Mouse (Mus musculus) CD4-positive, CD25-positive, alpha-beta regulatory T cell, adult 4 months (primary cell): Measurements from ENCODE around the gene Ptprt. TPM values are rescaled to one million over a fixed set of nuclear protein-coding genes. Genes with fewer than 3 reads are reported as not detected.

Experiments used
- ATAC-seq: one replicate; pipeline ENCODE4 v1.8.0; 2017
- polyA plus RNA-seq, 2 experiments: library from polyadenylated mRNA; unstranded; fragments of 100-300 nt; shearing (Covaris generic); gene quantifications; one replicate each; pipeline ENCODE4 v1.2.1; 2017

Ptprt gene
- polyA plus RNA-seq, 2 experiments from 2014 or later: not detected

DNA sequence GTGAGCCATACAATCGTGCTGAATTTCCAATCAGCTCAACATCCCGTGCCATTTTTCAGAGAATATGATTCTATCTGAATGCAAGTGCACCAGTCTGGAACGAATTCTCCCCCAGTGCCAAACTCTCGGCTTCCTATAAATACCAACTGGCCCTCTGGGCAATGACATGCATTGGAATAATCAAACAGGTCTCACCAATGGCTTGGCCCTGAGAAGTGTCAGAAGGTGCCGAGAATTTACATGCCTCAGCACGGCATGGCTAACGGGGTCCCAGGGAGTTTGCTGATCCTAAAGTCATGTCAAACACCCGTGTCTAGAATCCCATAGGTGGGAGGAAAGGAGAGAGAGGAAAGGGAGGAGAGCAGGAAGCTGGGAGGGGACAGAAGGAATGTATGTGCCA lies 251.7 kb downstream of the Ptprt start:
- ATAC-seq: no peak

DNA sequence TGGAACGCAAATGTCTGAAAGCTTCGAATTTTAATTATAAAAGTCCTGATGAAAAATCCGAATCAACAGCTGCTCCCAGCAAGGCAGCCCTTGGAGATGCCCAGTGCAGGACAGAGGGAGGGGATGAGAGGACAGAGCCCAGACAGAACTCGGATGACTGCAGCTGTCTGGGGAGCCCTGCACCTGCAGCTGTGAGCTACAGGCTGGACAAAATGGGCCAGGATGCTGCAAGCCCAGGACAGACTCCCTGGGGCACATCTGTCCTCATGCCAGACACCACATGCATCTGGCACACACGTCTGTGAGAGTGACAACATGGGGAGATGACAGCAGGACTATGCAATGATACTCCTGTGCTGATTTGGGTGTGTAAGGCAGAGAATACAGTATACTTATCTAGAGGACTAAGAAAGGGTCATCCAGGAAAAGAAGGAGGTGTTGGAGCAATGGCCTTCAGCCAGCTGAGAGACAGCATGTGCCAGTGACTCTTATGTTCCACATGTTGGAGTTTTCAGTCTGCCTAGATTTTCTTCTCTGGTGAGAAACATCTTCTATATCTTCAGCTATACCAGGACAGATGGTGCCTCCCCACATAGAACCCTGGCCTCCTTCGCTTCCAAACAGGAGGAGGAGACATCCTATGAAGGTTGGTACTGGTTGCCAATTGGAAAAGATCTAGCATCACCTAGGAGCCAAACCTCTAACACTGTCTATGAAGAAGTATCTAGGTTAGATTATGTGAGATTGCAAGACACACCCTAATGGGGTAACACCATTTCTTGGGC lies 259.4 kb downstream of the Ptprt start:
- ATAC-seq: no peak

DNA sequence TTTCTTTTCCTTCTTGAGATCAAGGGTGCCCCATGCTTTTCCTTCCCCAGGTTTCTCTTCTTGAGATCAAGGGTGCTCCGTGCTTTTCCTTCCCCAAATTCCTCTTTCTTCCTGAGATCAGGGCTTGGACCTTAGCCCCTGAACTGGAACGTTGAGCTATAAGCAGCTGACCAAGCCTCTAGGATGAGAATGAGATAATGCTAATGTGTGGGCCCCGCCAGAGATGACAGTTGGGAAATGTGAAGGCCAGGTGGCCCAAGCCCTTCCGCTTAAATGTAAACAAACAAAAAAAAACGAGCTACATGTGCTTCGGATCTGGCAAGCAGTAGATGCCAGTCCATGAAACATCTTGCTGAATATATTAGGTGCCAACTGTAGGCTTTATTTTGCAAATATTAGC lies 266.3 kb downstream of the Ptprt start:
- ATAC-seq: no peak

- ATAC-seq: no peak
Measured at GRCm38 (mm10) chr2:162391834-162392233, 269.1 kb downstream of the Ptprt start.

GRCm38 (mm10) chr2:162377309-162377708 lies 283.6 kb downstream of the Ptprt start:
- ATAC-seq: no peak

DNA sequence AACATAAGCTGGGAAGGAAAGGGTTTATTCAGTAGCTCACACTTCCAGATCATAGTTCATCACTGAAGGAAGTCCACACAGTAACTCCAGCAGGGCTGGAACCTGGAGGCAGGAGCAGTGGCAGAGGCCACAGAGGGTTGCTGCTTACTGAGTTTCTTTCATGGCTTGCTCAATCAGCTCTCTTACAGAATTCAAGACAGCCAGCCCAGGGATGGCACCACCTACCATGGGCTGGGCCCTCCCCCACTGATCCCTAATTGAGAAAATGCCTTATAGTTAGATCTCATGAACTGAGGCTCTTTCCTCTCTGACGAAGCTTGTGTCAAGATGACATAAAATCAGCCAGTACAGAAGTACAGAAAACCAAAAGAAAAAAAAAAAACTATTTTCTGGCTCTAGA lies 311.9 kb downstream of the Ptprt start:
- ATAC-seq: no peak

DNA sequence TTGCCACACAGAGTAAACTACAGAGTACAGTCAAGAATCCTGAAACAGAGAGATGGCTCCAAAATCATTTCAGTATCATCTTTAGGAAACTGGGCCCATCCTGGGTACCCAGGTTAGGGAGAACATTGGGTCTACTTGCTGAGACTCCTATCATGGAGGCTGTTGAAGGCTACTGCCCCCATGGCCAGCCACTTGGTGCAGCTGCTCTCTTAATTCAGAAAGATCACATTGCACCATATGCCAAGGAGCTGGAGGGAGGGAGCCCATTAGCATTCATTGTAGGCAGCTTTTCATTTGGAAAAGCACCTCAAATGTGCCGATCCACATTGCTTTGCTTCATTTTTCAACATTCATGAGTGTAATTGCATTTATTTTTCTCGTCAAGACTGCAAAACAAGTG lies 319.1 kb downstream of the Ptprt start:
- ATAC-seq: no peak

DNA sequence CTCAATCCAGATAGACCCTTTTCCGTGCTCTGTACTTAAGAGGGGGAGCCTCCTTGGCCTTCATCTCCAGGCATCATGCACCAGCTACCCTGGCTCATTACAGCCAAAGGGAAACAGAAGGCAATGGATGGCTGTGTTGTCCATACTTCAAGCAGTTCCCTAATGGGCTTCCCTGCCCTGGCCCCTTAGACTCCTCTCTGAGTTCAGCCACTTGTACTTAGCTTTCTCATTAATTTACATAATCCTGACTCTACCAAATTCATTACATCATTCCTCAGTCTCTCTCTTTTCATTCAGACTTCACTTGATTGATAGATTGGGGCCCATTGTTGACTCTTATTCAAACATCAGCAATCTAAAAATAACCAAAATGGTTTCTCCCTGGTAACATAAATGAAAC lies 320.7 kb downstream of the Ptprt start:
- no peak for ATAC-seq

DNA sequence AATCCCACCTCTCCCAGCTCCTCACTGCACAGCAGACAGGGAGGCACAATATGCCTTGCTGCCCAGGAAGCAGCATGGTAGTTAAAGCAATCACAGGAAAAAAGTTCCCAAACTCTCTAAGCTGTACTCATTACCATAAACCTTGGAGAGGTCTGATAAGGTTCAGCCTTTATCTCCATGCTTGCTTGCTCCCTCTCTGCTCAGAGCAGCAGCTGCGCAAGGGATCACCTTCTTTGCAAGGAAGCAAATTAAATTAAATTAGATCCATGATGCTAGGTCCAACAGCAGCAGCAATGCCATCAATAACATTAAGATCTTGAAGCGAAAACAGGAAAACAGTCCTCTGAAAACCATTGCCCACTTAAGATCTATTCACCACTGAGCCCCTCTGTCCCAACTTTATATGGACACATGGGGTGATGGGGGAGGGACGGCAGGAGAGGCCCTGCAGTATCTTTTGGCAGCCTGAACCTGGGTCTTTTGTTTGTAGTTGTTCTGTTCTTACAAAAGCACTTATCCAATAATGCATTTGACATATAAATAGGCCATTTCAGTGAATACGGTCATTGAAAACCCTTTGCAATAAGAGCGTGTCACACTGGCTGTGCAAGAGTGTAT lies 328.8 kb downstream of the Ptprt start:
- ATAC-seq: no peak

GRCm38 (mm10) chr2:162329430-162329829 lies 331.5 kb downstream of the Ptprt start:
- no peak for ATAC-seq

- no peak for ATAC-seq
Measured at GRCm38 (mm10) chr2:162322411-162322810, 338.5 kb downstream of the Ptprt start.

DNA sequence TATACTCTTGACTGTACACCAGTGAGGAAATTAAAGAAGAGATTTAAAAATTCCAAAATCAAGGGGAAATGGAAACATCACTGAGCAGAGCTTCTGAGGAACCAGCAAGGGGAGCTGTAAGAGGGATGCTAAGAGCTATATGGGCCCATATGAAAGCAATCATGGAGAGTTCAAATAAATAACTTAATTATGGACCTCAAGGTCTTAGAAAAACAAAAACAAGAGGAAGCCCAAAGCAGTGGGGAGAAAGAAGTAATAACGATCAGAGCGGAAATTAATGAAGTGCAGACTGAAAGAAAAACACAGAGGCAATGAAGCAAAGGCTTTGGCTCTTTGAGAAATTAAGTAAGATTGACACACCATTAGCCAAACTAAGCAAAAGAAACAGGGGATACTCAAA lies 353.0 kb downstream of the Ptprt start:
- ATAC-seq: no peak

DNA sequence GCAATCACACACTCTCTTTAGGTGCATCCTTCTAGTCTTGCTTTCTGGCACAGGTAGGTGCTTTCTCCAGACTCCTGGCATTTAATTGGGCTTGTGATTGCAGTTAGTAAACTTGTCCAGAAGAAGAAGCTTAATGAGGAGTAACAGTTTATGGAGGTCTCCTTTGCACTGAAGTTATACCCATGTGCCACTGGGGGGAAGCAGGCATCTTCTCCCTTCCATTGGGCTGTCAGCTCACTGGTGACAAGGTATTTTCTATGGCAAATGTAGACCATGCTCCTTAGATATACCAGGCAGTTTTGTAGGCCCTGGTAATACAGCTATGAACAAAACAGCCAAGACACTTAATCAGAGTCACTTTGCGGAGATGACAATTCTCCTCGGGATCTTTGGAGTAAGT lies 366.9 kb downstream of the Ptprt start:
- ATAC-seq: no peak

DNA sequence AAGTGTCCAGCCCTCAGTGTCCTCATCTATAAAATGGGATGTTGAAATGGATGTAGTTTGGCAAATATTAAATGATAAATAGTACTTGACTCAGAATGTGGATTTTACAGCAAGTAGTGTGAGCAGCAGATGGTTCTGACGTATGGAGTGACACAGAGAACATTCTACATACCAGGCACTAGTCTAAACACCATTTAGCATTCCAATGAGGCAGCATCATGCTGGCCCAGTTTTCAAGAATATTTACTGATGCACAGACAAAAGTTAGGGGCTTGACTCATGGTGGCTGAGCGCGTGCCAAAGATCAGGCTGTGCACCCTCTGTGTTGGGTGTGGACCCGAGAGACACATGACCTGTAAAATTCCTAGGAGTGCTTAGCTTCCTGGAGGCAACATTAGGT lies 378.3 kb downstream of the Ptprt start:
- ATAC-seq: no peak

DNA sequence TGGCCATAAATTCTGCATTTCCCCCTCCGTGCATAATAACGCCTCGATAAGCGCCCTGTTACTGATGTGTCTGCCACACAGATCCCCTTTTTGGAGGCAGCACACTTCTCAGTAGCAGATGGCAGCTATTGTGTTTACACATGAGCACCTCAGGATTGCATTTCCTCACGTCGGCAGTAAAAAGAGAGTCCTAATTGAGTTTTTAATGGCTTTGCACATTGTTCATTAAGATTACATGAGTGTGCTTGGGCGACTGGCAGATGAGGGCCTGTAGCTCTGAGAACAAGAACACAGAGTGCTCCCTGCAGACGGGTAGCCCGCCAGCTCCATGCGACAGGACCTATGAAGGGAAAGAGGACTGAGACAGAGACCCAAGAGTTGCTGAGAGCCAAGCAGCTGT lies 378.8 kb downstream of the Ptprt start:
- ATAC-seq: no peak

GRCm38 (mm10) chr2:162273826-162274225 lies 387.1 kb downstream of the Ptprt start:
- ATAC-seq: no peak

DNA sequence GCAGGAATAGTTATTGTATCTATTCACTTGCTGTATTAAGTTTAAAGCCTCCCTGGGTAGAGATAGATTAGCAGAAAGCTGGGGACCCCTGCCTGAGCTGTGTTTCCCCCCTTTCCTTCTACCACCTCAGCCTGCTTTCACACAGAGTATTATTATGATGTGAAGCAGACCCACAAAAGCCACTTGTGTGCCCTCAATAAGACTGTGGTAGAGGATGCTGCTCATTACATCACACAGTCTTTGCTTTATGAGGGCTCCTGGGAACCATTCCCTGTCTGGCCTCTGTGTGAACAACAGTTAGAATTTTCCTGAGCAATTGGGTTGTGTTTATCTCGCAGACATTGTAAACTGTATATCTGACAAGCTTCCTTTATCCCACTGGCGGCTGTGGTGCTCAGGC lies 409.7 kb downstream of the Ptprt start:
- no peak for ATAC-seq

DNA sequence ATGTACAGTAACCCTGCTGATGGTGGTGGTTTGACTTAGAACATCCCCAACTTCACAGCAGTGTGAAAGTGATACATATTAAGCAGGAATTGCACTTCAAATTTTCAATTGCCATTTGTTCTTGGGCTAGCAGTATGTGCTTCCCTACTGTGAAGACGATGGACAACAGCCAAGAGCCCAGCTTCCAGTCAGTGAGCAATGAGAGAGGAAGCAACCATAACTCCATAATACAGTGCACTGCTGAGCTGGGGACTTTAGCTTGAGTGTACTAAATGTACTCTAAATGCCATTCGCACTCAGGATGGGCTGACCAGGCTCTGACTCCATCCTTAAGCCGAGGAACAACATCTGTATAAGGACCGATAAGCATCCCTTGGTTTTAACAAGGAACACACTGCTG lies 412.7 kb downstream of the Ptprt start:
- ATAC-seq: no peak

- no peak for ATAC-seq
Measured at GRCm38 (mm10) chr2:162222476-162222875, 438.5 kb downstream of the Ptprt start.

DNA sequence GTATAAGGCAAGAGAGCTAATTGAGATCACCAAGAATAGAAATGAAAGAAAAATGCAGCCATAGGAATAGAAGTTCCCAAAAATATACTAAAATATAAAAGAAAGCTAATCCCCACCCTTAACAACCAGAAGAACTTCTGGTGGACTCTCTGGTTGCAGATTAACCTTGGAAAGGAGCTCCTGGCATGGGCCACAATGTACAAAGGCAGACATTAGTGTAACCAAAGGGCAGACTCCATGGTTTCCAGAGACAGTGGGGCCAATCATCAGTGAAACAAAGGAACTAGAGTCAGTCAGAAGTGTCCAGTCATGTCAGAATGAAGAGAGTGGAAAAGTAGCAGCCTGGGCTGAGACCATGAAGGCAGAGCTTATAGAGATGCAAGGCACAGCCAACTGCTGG lies 440.4 kb downstream of the Ptprt start:
- ATAC-seq: no peak

DNA sequence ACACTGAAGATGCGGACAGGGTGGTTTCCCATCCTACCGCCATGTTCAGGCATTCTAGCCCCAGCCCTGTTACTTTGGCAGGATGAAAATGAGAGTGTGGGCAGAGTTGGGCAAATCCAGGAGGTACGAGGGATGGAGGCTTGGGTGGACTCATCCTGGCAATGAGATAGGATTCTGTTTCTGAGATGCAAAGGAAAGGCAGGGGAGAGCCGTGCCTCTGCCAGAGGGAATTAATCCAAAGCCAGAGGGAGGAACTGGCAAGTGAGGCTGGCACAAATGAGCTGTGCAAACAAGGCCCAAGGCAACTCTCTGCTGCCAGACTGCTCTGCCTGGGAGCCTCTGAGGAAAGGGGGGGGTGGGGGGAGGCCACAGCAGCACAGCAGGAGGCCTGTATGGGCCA lies 441.4 kb downstream of the Ptprt start:
- no peak for ATAC-seq

GRCm38 (mm10) chr2:162217896-162218295 lies 443.1 kb downstream of the Ptprt start:
- ATAC-seq: no peak

DNA sequence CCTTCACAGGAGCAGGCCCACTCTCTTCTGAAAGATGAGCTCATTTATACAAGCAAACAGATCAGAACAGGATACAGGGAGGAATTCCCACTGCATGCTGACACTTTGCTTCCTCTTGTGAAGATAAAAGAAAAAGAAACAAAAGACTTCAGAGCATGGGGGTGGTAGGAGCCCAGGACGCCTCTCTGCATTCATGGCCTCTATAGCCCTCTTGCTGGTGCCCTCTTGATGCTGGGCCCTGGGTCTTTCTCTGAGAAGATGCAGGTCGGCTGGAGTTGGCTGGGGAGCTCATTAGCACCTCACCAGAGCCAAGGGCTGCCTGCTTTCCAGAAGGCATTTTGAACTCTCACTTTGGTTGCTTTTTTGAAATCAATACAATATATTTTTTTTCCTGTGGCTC lies 448.6 kb downstream of the Ptprt start:
- no peak for ATAC-seq

GRCm38 (mm10) chr2:162210564-162210963 lies 450.4 kb downstream of the Ptprt start:
- ATAC-seq: no peak

- no peak for ATAC-seq
Measured at GRCm38 (mm10) chr2:162197316-162197715, 463.6 kb downstream of the Ptprt start.
